Mouse (Mus musculus) forebrain, embryonic 16.5 days (tissue): ENCODE measurements at regions not wholly inside any gene's neighbourhood (a gene's known extent, or its start where the extent isn't known, plus 50 kb on each side); places are given as distances from the start of the nearest gene placed in this dataset.

Source experiments
- ATAC-seq: fragments of 200-750 bp; cut with Nextera tagmentation; 2 replicates; pipeline ENCODE4 v1.8.0; 2017; ENCODE audit warnings: mild to moderate bottlenecking, moderate library complexity
- H3K27ac ChIP-seq: fragments of 300-500 bp; sonication (generic); 2 replicates; pipeline ENCODE4 v1.5.1; 2014; ENCODE audit warnings: low read length, control low read depth
- H3K27me3 ChIP-seq: fragments of 300-500 bp; sonication (generic); replicated peaks from 2 replicates; pipeline ENCODE4 v1.6.1; 2014; ENCODE audit warnings: low read length; ENCODE audit not compliant: control insufficient read depth, insufficient read depth
- H3K36me3 ChIP-seq: fragments of 300-500 bp; sonication (generic); 2 replicates; pipeline ENCODE4 v1.6.1; 2014; ENCODE audit not compliant: control insufficient read depth, insufficient read depth
- H3K4me1 ChIP-seq: fragments of 300-500 bp; sonication (generic); replicated peaks from 2 replicates; pipeline ENCODE4 v1.6.1; 2014; ENCODE audit warnings: low read length; ENCODE audit not compliant: control insufficient read depth, insufficient read depth
- H3K4me2 ChIP-seq: fragments of 300-500 bp; sonication (generic); 2 replicates; pipeline ENCODE4 v1.6.1; 2014; ENCODE audit warnings: mild to moderate bottlenecking, low read length, control low read depth
- H3K4me3 ChIP-seq: fragments of 300-500 bp; sonication (generic); replicated peaks from 2 replicates; pipeline ENCODE4 v1.5.1; 2014; ENCODE audit warnings: mild to moderate bottlenecking, low read length, control low read depth
- H3K9ac ChIP-seq: fragments of 300-500 bp; sonication (generic); replicated peaks from 2 replicates; pipeline ENCODE4 v1.6.1; 2014; ENCODE audit warnings: low read depth, low read length, control low read depth
- H3K9me3 ChIP-seq: fragments of 300-500 bp; sonication (generic); 2 replicates; pipeline ENCODE4 v1.6.1; 2016; ENCODE audit warnings: low read length; ENCODE audit not compliant: control insufficient read depth
- WGBS: fragments of 180-500 bp; shearing (Covaris S2); extraction: QIAGEN DNeasy Blood & Tissue Kit; methylation state at CpG from one replicate; pipeline ENCODE4 v1.1.7; 2014; 5-methylcytosine and 5-hydroxymethylcytosine counted together

- no peaks in the 10 kb centered on the region for H3K36me3 ChIP-seq
- no peak overlapping the region for H3K27ac ChIP-seq
- WGBS, result 35% methylated on average over 2 of the region's 2 CpGs
- H3K4me2 ChIP-seq, result no peak overlapping the region
- ATAC-seq, result peak; percentile 75
- no peaks in the 10 kb centered on the region for H3K27me3 ChIP-seq
- no peaks in the 10 kb centered on the region for H3K9me3 ChIP-seq
- no peaks in the 10 kb centered on the region for H3K4me1 ChIP-seq
- no peak overlapping the region for H3K4me3 ChIP-seq
- no peak overlapping the region for H3K9ac ChIP-seq
Observed at GRCm38 (mm10) chr3:80058722-80059121, 174.4 kb downstream of the Fam198b start.

GRCm38 (mm10) chr3:80070726-80071125 lies 186.4 kb downstream of the Fam198b start:
- ATAC-seq, result no peak
- Histone ChIP-seq H3K27ac (no peak overlapping the region), H3K27me3 (no peaks in the 10 kb centered on the region), H3K4me2 (no peak overlapping the region), H3K4me3 (no peak overlapping the region), H3K9me3 (no peaks in the 10 kb centered on the region), H3K36me3 (no peaks in the 10 kb centered on the region), H3K4me1 (no peaks in the 10 kb centered on the region), H3K9ac (no peak overlapping the region)
- 80% methylated on average over 5 of the region's 5 CpGs for WGBS

GRCm38 (mm10) chr3:80079801-80080418 lies 195.6 kb downstream of the Fam198b start:
- peak overlapping the region; percentile 25 for H3K4me3 ChIP-seq

GRCm38 (mm10) chr3:80081210-80081609 lies 196.9 kb downstream of the Fam198b start:
- H3K27me3 ChIP-seq, result no peaks in the 10 kb centered on the region
- H3K4me1 ChIP-seq, result peaks cover 5% of the 10 kb centered on the region
- H3K4me2 ChIP-seq, result no peak overlapping the region
- no peak overlapping the region for H3K4me3 ChIP-seq
- no peak for ATAC-seq
- 63% methylated on average over 7 of the region's 7 CpGs for WGBS
- H3K27ac ChIP-seq, result peak overlapping the region; percentile 28; the same call in 1 of the 2 replicates
- no peak overlapping the region for H3K9ac ChIP-seq
- no peaks in the 10 kb centered on the region for H3K36me3 ChIP-seq
- no peaks in the 10 kb centered on the region for H3K9me3 ChIP-seq

More at GRCm38 (mm10) chr3:80079801-80080418, 195.6 kb downstream of the Fam198b start:
- Histone ChIP-seq H3K27ac (peak overlapping the region; percentile 72), H3K9ac (peak overlapping the region; percentile 44), H3K36me3 (no peaks in the 10 kb centered on the region), H3K4me1 (peaks cover 5% of the 10 kb centered on the region), H3K9me3 (no peaks in the 10 kb centered on the region), H3K27me3 (no peaks in the 10 kb centered on the region), H3K4me2 (peak overlapping the region; percentile 49)
- WGBS, result 7% methylated on average over 10 of the region's 10 CpGs
- ATAC-seq, result peak; percentile 69

GRCm38 (mm10) chr3:80082780-80083519 lies 198.6 kb downstream of the Fam198b start:
- Histone ChIP-seq H3K4me3 (no peak overlapping the region), H3K4me1 (peaks cover 5% of the 10 kb centered on the region), H3K4me2 (no peak overlapping the region), H3K36me3 (no peaks in the 10 kb centered on the region), H3K9me3 (no peaks in the 10 kb centered on the region), H3K27ac (no peak overlapping the region), H3K9ac (no peak overlapping the region), H3K27me3 (no peaks in the 10 kb centered on the region)
- peak; percentile 48 for ATAC-seq
- WGBS, result 50% methylated on average over 8 of the region's 8 CpGs

GRCm38 (mm10) chr3:80084168-80084567 lies 199.8 kb downstream of the Fam198b start:
- WGBS, result 58% methylated on average over 3 of the region's 3 CpGs
- Histone ChIP-seq H3K4me1 (peaks cover 5% of the 10 kb centered on the region), H3K9me3 (no peaks in the 10 kb centered on the region), H3K36me3 (no peaks in the 10 kb centered on the region), H3K27ac (no peak overlapping the region), H3K27me3 (no peaks in the 10 kb centered on the region), H3K4me2 (no peak overlapping the region), H3K4me3 (no peak overlapping the region), H3K9ac (no peak overlapping the region)
- peak; percentile 24; the same call in 1 of the 2 replicates for ATAC-seq

GRCm38 (mm10) chr3:80099625-80100024 lies 215.3 kb downstream of the Fam198b start:
- 81% methylated on average over 3 of the region's 3 CpGs for WGBS
- no peak overlapping the region for H3K27ac ChIP-seq
- no peaks in the 10 kb centered on the region for H3K36me3 ChIP-seq
- ATAC-seq, result no peak
- no peaks in the 10 kb centered on the region for H3K27me3 ChIP-seq
- H3K4me3 ChIP-seq, result no peak overlapping the region
- no peak overlapping the region for H3K9ac ChIP-seq
- no peaks in the 10 kb centered on the region for H3K4me1 ChIP-seq
- H3K4me2 ChIP-seq, result no peak overlapping the region
- no peaks in the 10 kb centered on the region for H3K9me3 ChIP-seq

- no peak for ATAC-seq
- no peaks in the 10 kb centered on the region for H3K27me3 ChIP-seq
- H3K9ac ChIP-seq, result no peak overlapping the region
- no peak overlapping the region for H3K4me2 ChIP-seq
- H3K9me3 ChIP-seq, result no peaks in the 10 kb centered on the region
- no peaks in the 10 kb centered on the region for H3K36me3 ChIP-seq
- no peak overlapping the region for H3K27ac ChIP-seq
- H3K4me3 ChIP-seq, result no peak overlapping the region
- no peaks in the 10 kb centered on the region for H3K4me1 ChIP-seq
- 43% methylated on average over 1 of the region's 1 CpGs for WGBS
Observed at GRCm38 (mm10) chr3:80120177-80120736, 235.9 kb downstream of the Fam198b start.

GRCm38 (mm10) chr3:80123666-80124065 lies 239.3 kb downstream of the Fam198b start:
- no peak for ATAC-seq
- Histone ChIP-seq H3K36me3 (no peaks in the 10 kb centered on the region), H3K4me2 (no peak overlapping the region), H3K27ac (no peak overlapping the region), H3K4me3 (no peak overlapping the region), H3K4me1 (no peaks in the 10 kb centered on the region), H3K27me3 (no peaks in the 10 kb centered on the region), H3K9ac (no peak overlapping the region), H3K9me3 (no peaks in the 10 kb centered on the region)
- WGBS, result 88% methylated on average over 6 of the region's 6 CpGs
